Mouse (Mus musculus) thymus, adult 2 months (tissue): ENCODE measurements at regions not wholly inside any gene's neighbourhood (a gene's known extent, or its start where the extent isn't known, plus 50 kb on each side); places are given as distances from the start of the nearest gene placed in this dataset.

Source experiments
- CTCF ChIP-seq: fragments of 200-500 bp; IDR thresholded peaks from 2 replicates; pipeline ENCODE4 v1.5.1; 2012; ENCODE audit warnings: mild to moderate bottlenecking, control low read depth, low read length, moderate library complexity, borderline replicate concordance; ENCODE audit not compliant: control insufficient read depth, poor library complexity, insufficient read depth; ENCODE audit errors: extremely low read depth
- POLR2A ChIP-seq: fragments of 200-500 bp; IDR thresholded peaks from 2 replicates; pipeline ENCODE4 v1.6.1; 2012; ENCODE audit warnings: mild to moderate bottlenecking, low read length, control low read depth, moderate library complexity; ENCODE audit not compliant: control insufficient read depth, poor library complexity, insufficient read depth; ENCODE audit errors: extremely low read depth

- TF ChIP-seq CTCF (no peak), POLR2A (no peak)
These were observed 431.2 kb downstream of the 9430069I07Rik start for GRCm38 (mm10) chr15:33926446-33926845.
